Mouse (Mus musculus): ENCODE data around the gene Tmsb15a. TPM values are rescaled to one million over a fixed set of nuclear protein-coding genes. Genes with fewer than 3 reads are reported as not detected.
"Not testable (repeated sequence)": the region's sequence is repeated elsewhere in the genome, so short reads cannot be mapped to it uniquely, and the experiment has no call there.

Gene Tmsb15a
- not detected in 2 replicates for polyA plus RNA-seq (2014; fragmentation: Nextera tagmentation; extraction: Ambion mirVana)

GRCm38 (mm10) chrX:135725161-135725560, at the start of gene Tmsb15a:
Gene Tmsb15a (minus strand): TSS chrX:135725261.
- DNase-seq (ENCODE audit: low spot score) (no peak), ATAC-seq (ENCODE audit: low FRiP score) (no peak)
- H3K27me3 ChIP-seq (ENCODE audit: control insufficient read depth, insufficient read depth, low read length): no peaks in the 10 kb centered on the region; the same call in 1 of the 2 replicates
- H3K9ac ChIP-seq: no peak within 1 kb of the TSS
- H3K4me1 ChIP-seq (replicated peaks; ENCODE audit: control insufficient read depth, insufficient read depth, low read length): no peaks in the 10 kb centered on the region
- H3K9me3 ChIP-seq (ENCODE audit: control insufficient read depth, low read length): no peaks in the 10 kb centered on the region
- no peak within 1 kb of the TSS for H3K4me2 ChIP-seq (replicated peaks)
- H3K27ac ChIP-seq: no peak within 1 kb of the TSS
- no peaks in the 10 kb centered on the region for H3K36me3 ChIP-seq (replicated peaks; ENCODE audit: control insufficient read depth, insufficient read depth)
- H3K4me3 ChIP-seq (replicated peaks; ENCODE audit: low read length): no peak within 1 kb of the TSS
- WGBS: 82% methylated on average over 10 of the region's 10 CpGs

- no peak overlapping the region for H3K4me3 ChIP-seq (replicated peaks; ENCODE audit: low read length)
- H3K4me1 ChIP-seq (replicated peaks; ENCODE audit: control insufficient read depth, insufficient read depth, low read length): no peaks in the 10 kb centered on the region
- no peaks in the 10 kb centered on the region for H3K36me3 ChIP-seq (replicated peaks; ENCODE audit: control insufficient read depth, insufficient read depth)
- H3K27me3 ChIP-seq (ENCODE audit: control insufficient read depth, insufficient read depth, low read length): no peaks in the 10 kb centered on the region
- H3K9me3 ChIP-seq (ENCODE audit: control insufficient read depth, low read length): no peaks in the 10 kb centered on the region
- no peak overlapping the region for H3K4me2 ChIP-seq (replicated peaks)
- H3K27ac ChIP-seq: no peak overlapping the region
- no peak overlapping the region for H3K9ac ChIP-seq
- ATAC-seq (ENCODE audit: low FRiP score): no peak
- WGBS: 87% methylated on average over 2 of the region's 2 CpGs
- no peak for DNase-seq (ENCODE audit: low spot score)
Measured at GRCm38 (mm10) chrX:135768565-135768964, 43.5 kb upstream of the Tmsb15a start.

GRCm38 (mm10) chrX:135768043-135768548, 43.0 kb upstream of the Tmsb15a start:
- Histone ChIP-seq H3K4me2 (replicated peaks) (no peak overlapping the region), H3K36me3 (replicated peaks; ENCODE audit: control insufficient read depth, insufficient read depth) (0 out of 2 replicates have a peak, but pooled peaks cover 3% of the 10 kb centered on the region), H3K27me3 (ENCODE audit: control insufficient read depth, insufficient read depth, low read length) (no peaks in the 10 kb centered on the region), H3K27ac (no peak overlapping the region), H3K9ac (no peak overlapping the region), H3K4me1 (replicated peaks; ENCODE audit: control insufficient read depth, insufficient read depth, low read length) (no peaks in the 10 kb centered on the region), H3K9me3 (ENCODE audit: control insufficient read depth, low read length) (no peaks in the 10 kb centered on the region), H3K4me3 (replicated peaks; ENCODE audit: low read length) (no peak overlapping the region)
- ATAC-seq (ENCODE audit: low FRiP score): no peak
- WGBS: 91% methylated on average over 3 of the region's 3 CpGs
- DNase-seq (ENCODE audit: low spot score): no peak

GRCm38 (mm10) chrX:135761707-135762106, 36.6 kb upstream of the Tmsb15a start:
- Histone ChIP-seq H3K4me3 (replicated peaks; ENCODE audit: low read length) (no peak overlapping the region), H3K9me3 (ENCODE audit: control insufficient read depth, low read length) (no peaks in the 10 kb centered on the region), H3K27ac (no peak overlapping the region), H3K9ac (no peak overlapping the region), H3K4me1 (replicated peaks; ENCODE audit: control insufficient read depth, insufficient read depth, low read length) (no peaks in the 10 kb centered on the region), H3K4me2 (replicated peaks) (no peak overlapping the region), H3K27me3 (ENCODE audit: control insufficient read depth, insufficient read depth, low read length) (no peaks in the 10 kb centered on the region; the same call in 1 of the 2 replicates), H3K36me3 (replicated peaks; ENCODE audit: control insufficient read depth, insufficient read depth) (peaks cover 18% of the 10 kb centered on the region; the same call in 1 of the 2 replicates)
- ATAC-seq (ENCODE audit: low FRiP score): no peak
- DNase-seq (ENCODE audit: low spot score): peak; percentile 39

DNA sequence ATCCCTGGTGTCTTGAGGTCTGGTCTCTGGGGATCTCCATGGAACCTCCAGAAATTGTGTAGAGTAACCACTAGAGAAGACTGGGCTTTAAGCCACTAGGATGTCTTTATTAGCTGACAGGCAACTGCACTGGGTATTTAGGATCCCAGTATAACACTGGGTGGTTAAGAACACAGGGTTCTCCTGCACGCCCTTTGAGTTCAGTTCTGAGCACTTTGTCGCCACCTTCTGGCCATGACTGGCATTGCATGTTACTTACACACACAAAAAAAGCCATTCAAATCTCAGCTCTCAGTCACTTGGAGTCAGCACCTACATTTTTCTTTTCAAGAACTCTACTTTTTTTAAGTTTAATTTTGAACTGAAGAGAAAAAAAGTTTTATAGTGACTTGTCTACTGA, 27.8 kb upstream of the Tmsb15a start:
- Histone ChIP-seq H3K27ac (no peak overlapping the region), H3K4me3 (replicated peaks; ENCODE audit: low read length) (no peak overlapping the region), H3K9ac (no peak overlapping the region), H3K4me2 (replicated peaks) (no peak overlapping the region), H3K36me3 (replicated peaks; ENCODE audit: control insufficient read depth, insufficient read depth) (peaks cover 29% of the 10 kb centered on the region), H3K9me3 (ENCODE audit: control insufficient read depth, low read length) (no peaks in the 10 kb centered on the region), H3K4me1 (replicated peaks; ENCODE audit: control insufficient read depth, insufficient read depth, low read length) (no peaks in the 10 kb centered on the region), H3K27me3 (ENCODE audit: control insufficient read depth, insufficient read depth, low read length) (no peaks in the 10 kb centered on the region)
- peak; percentile 83 for DNase-seq (ENCODE audit: low spot score)
- 0% methylated on average over 2 of the region's 2 CpGs for WGBS
- peak; percentile 64; the same call in 1 of the 2 replicates for ATAC-seq (ENCODE audit: low FRiP score)

DNA sequence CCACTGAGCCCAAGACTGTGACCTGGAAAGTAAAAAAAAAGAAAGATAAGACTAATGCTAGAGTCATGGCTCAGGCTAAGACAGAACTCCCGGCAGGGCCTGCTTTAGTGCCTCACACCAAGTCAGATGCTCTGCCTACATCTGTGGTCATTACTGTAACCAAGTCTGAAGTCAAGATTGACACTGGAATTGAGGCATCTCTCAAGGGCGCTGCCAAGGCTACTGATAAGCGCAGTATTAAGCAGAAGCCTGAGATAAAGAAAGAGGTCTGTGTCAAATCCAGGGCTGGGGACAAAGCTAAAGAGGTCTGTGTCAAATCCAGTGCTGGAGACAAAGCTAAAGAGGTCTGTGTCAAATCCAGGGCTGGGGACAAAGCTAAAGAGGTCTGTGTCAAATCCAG, 20.3 kb upstream of the Tmsb15a start:
- H3K4me3 ChIP-seq (replicated peaks; ENCODE audit: low read length); H3K27me3 ChIP-seq (ENCODE audit: control insufficient read depth, insufficient read depth, low read length); H3K4me2 ChIP-seq (replicated peaks); H3K9me3 ChIP-seq (ENCODE audit: control insufficient read depth, low read length); DNase-seq (ENCODE audit: low spot score); H3K4me1 ChIP-seq (replicated peaks; ENCODE audit: control insufficient read depth, insufficient read depth, low read length); H3K9ac ChIP-seq; ATAC-seq (ENCODE audit: low FRiP score); H3K27ac ChIP-seq: not testable (repeated sequence)
- 97% methylated on average over 3 of the region's 3 CpGs for WGBS
- H3K36me3 ChIP-seq (replicated peaks; ENCODE audit: control insufficient read depth, insufficient read depth): peaks cover 19% of the 10 kb centered on the region; the same call in 1 of the 2 replicates

- H3K36me3 ChIP-seq (replicated peaks; ENCODE audit: control insufficient read depth, insufficient read depth): peaks cover 16% of the 10 kb centered on the region; the same call in 1 of the 2 replicates
- peaks cover under 1% of the 10 kb centered on the region for H3K27me3 ChIP-seq (ENCODE audit: control insufficient read depth, insufficient read depth, low read length)
- H3K4me3 ChIP-seq (replicated peaks; ENCODE audit: low read length): peak overlapping the region; percentile 59
- peak overlapping the region; percentile 55 for H3K4me2 ChIP-seq (replicated peaks)
- DNase-seq (ENCODE audit: low spot score) (no peak), ATAC-seq (ENCODE audit: low FRiP score) (no peak)
- no peaks in the 10 kb centered on the region for H3K9me3 ChIP-seq (ENCODE audit: control insufficient read depth, low read length)
- H3K9ac ChIP-seq: peak overlapping the region; percentile 74
- peaks cover 7% of the 10 kb centered on the region; the same call in 1 of the 2 replicates for H3K4me1 ChIP-seq (replicated peaks; ENCODE audit: control insufficient read depth, insufficient read depth, low read length)
- WGBS: 23% methylated on average over 7 of the region's 7 CpGs
- H3K27ac ChIP-seq: peak overlapping the region; percentile 97
Measured at GRCm38 (mm10) chrX:135743056-135743355, 17.9 kb upstream of the Tmsb15a start.

- H3K36me3 ChIP-seq (replicated peaks; ENCODE audit: control insufficient read depth, insufficient read depth): peaks cover 16% of the 10 kb centered on the region; the same call in 1 of the 2 replicates
- H3K4me1 ChIP-seq (replicated peaks; ENCODE audit: control insufficient read depth, insufficient read depth, low read length): peaks cover 7% of the 10 kb centered on the region; the same call in 1 of the 2 replicates
- H3K9me3 ChIP-seq (ENCODE audit: control insufficient read depth, low read length): no peaks in the 10 kb centered on the region
- peaks cover 4% of the 10 kb centered on the region for H3K27me3 ChIP-seq (ENCODE audit: control insufficient read depth, insufficient read depth, low read length)
- WGBS: 17% methylated on average over 48 of the region's 48 CpGs
- ATAC-seq (ENCODE audit: low FRiP score) (peak; percentile 98), DNase-seq (ENCODE audit: low spot score) (peak; percentile 88)
- H3K4me3 ChIP-seq (replicated peaks; ENCODE audit: low read length): peak within 1 kb of the TSS; percentile 59
- peak within 1 kb of the TSS; percentile 74 for H3K9ac ChIP-seq
- H3K27ac ChIP-seq: peak within 1 kb of the TSS; percentile 97
- peak within 1 kb of the TSS; percentile 55 for H3K4me2 ChIP-seq (replicated peaks)
Measured at GRCm38 (mm10) chrX:135742304-135743055, 17.4 kb upstream of the Tmsb15a start, which contains the start of the genes Armcx5 and Gprasp1. Gene Armcx5 (plus strand): TSS chrX:135742733. Gene Gprasp1 (plus strand): TSS chrX:135742733.

- Histone ChIP-seq H3K36me3 (replicated peaks; ENCODE audit: control insufficient read depth, insufficient read depth) (no peaks in the 10 kb centered on the region), H3K27ac (no peak overlapping the region), H3K4me1 (replicated peaks; ENCODE audit: control insufficient read depth, insufficient read depth, low read length) (peaks cover 6% of the 10 kb centered on the region; the same call in 1 of the 2 replicates), H3K4me2 (replicated peaks) (no peak overlapping the region), H3K9ac (no peak overlapping the region), H3K4me3 (replicated peaks; ENCODE audit: low read length) (no peak overlapping the region), H3K27me3 (ENCODE audit: control insufficient read depth, insufficient read depth, low read length) (peaks cover 4% of the 10 kb centered on the region), H3K9me3 (ENCODE audit: control insufficient read depth, low read length) (no peaks in the 10 kb centered on the region)
- DNase-seq (ENCODE audit: low spot score): no peak
- 92% methylated on average over 2 of the region's 2 CpGs for WGBS
- no peak for ATAC-seq (ENCODE audit: low FRiP score)
Measured at GRCm38 (mm10) chrX:135738730-135739520, 13.9 kb upstream of the Tmsb15a start.
